Mouse (Mus musculus): ENCODE data around the gene Bcl7a.

- TF ChIP-seq POLR2A (IDR thresholded peaks at IDR 0.05; ENCODE audit: extremely low read depth, insufficient read depth, low read length) (no peak), CTCF (IDR thresholded peaks at IDR 0.05; ENCODE audit: low read depth, low read length) (peak; percentile 51; the same call in 1 of the 2 replicates)
Observed at GRCm38 (mm10) chr5:123296224-123296806, 47.3 kb upstream of the Bcl7a start.

Measured in liver, adult 2 months (tissue).